Mouse (Mus musculus) left cerebral cortex, postnatal 36 days (tissue): Measurements from ENCODE around the gene Kcnq2. TPM values are rescaled to one million over a fixed set of nuclear protein-coding genes. Genes with fewer than 3 reads are reported as not detected.

Experiments used
- DNase-seq, 2 experiments: peaks; one replicate each; pipeline ENCODE4 v3.0.0; 2021 to 2022; ENCODE audit warnings: low spot score in 2 of 2, mixed read lengths in 1 of 2
- intact Hi-C: fragments of 180-260 bp; cut with DNase I; formaldehyde crosslinking; loops from one replicate; pipeline ENCODE4 v1.15.1; 2025
- total RNA-seq, 2 experiments: library from RNA; stranded (reverse); gene quantifications; 2 replicates each; pipeline ENCODE4 v1.2.3; 2021

The Kcnq2 gene
- total RNA-seq, 2 experiments from 2014 or later, result 225 to 264 TPM

DNA sequence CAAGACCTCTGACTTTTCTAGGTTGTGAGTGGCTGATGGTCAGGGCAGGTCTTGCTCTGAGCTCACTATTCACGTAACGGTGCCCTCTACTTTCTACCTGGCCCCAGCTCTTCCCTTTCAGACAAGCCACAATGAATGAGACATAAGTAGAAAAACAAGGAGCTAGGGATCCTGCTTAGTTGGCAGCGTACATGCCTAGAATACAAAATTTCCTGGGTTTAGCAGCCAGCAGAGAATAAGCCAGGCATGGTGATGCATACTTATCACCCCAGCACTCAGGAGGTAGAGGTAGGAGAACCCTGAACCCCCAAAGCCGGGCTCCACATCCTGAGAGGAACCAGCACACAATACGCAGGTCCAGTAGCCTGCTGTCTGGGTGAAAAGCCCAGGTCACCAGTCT is 18.7 kb downstream of the Kcnq2 start:
- intact Hi-C loops, result no loop called here
- DNase-seq, result no peak

GRCm38 (mm10) chr2:181115367-181115766 is 19.7 kb downstream of the Kcnq2 start:
- intact Hi-C loops, result no loop called here
- no peak for DNase-seq

GRCm38 (mm10) chr2:181113762-181114361 is 21.2 kb downstream of the Kcnq2 start:
- intact Hi-C loops, result no loop called here
- DNase-seq, result no peak

DNA sequence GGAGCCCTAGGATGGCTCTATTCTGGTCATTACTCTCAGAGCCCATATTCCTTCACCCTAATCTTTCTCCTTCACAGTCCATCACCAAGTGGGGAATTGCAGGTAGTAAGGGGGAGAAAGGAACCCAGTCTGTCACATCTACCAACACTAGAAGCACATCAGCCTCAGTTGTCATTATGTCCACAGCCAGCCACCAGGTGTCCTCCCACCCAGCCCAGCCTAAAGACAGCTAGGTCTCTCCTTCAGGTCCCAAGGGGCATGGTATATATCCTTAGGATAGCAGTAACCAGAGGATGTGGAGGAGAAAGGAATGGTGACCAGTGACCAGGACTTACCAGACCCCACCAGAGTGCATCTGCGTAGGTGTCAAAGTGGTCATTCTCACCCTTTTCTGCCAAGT is 23.4 kb downstream of the Kcnq2 start:
- DNase-seq, result no peak
- intact Hi-C loops, result no loop called here

GRCm38 (mm10) chr2:181104111-181104510 is 31.0 kb downstream of the Kcnq2 start:
- intact Hi-C loops, result no loop called here
- no peak for DNase-seq

- intact Hi-C loops, result no loop called here
These were observed 32.9 kb downstream of the Kcnq2 start for GRCm38 (mm10) chr2:181102161-181102560.

GRCm38 (mm10) chr2:181101626-181102025 is 33.5 kb downstream of the Kcnq2 start:
- intact Hi-C loops, result no loop called here
- DNase-seq, result no peak

More at GRCm38 (mm10) chr2:181102161-181102560, 32.9 kb downstream of the Kcnq2 start:
- no peak for DNase-seq

GRCm38 (mm10) chr2:181100087-181100486 is 35.0 kb downstream of the Kcnq2 start:
- intact Hi-C loops, result no loop called here

DNA sequence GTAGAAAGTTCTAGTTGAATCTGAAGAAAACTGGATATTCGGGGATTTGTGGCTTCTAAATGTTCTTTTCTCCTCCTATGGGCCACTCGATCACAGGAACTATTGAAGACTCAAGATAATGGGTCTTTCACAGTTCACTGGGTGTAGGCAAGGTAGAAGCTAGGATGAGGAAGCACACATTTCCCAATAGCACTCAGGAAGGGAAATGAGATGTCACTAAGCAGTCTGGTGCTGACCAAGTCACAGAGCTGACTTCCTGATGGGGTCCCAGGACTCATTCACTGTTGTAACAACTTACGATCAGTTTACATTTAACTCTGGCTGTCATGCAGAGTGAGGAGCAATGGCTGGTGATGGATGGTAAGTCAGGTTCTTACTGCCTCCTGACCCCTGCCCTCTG is 45.0 kb downstream of the Kcnq2 start:
- no peak for DNase-seq
- intact Hi-C loops, result no loop called here

More at GRCm38 (mm10) chr2:181100087-181100486, 35.0 kb downstream of the Kcnq2 start:
- DNase-seq, result no peak

- intact Hi-C loops, result no loop called here
- DNase-seq, result no peak
These were observed 50.1 kb downstream of the Kcnq2 start for GRCm38 (mm10) chr2:181084997-181085396.

DNA sequence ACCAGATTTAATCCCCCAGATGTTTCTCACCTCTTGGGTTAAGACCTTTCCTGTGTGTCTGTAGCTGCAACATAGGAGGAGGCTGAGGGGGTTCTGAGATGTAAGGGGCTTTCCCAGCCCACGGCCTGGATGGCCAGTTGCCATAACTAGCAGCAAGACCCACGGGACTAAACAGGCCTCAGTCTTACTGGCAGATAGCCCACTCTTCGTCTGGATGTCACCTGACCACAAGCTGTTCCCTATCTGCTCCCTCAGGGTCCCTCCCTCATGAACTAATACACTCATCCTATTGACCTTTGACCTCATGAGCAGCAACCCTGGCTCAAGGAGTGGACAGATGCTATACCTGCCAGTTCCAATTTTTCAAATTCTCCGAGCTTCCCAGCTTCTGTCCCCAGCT is 51.2 kb downstream of the Kcnq2 start:
- no peak for DNase-seq
- intact Hi-C loops, result no loop called here

GRCm38 (mm10) chr2:181080886-181081285 is 54.2 kb downstream of the Kcnq2 start:
- intact Hi-C loops, result no loop called here
- peak; percentile 72 to 76 for DNase-seq

DNA sequence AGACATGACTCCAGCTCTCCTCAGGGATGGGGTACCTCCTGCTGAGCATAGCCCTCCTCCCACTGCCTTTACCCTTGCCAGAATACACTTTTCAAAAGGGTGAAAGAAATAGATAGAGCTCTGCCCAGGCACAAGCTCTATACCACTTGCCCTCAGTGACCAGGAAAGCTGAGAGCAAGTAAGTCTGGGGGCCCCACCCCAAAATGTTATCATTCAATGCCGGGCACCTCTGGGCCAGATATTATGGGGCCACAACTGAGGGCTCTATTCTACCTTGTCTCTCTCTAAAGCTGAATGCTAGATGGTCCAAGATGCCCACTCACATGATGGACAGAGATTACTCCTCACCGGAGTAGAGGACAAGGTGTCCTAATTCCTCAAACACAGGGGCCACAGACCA is 55.6 kb downstream of the Kcnq2 start:
- DNase-seq, result no peak
- intact Hi-C loops, result no loop called here

DNA sequence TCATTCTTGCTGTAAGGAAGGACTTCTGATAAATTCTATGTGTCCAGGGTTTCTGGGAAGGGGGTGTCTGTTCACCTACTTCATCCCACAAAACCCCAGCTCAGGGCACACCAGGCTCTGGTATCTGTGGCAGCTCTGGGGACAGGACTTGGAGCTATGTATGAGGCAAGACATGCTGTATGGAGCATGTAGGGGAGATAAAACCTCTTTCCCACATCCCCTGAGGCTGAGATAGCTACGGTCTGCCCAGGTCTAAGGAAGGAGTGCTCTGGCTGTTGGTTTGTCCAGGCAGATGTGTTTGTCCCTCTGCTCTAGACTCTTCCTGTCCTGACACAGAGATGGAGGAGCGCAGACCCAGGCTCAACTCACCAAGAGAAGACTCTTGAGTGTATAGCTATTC is 56.2 kb downstream of the Kcnq2 start:
- intact Hi-C loops, result no loop called here
- DNase-seq, result no peak

DNA sequence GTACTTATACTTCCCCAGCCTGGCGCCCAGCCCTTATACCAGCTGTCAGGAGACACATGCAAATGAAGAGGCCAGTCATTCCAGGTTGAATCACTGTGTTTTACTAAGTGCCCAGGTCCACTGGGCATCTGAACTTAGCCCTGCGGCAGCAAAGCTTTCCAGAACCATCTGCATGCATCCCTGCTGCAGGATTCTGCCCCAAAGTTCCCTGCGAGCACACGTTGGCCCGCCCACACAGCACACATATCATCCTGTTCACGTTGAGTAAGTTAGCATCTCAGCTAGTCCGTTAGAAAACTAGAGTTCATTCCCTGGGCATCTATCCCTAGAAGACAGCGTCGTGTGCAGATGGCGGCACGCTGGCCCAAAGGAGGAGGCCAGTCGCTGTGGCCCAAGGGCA is 59.6 kb downstream of the Kcnq2 start:
- intact Hi-C loops, result no loop called here
- no peak for DNase-seq

GRCm38 (mm10) chr2:181072403-181072714 is 62.7 kb downstream of the Kcnq2 start:
- DNase-seq, result no peak
- intact Hi-C loops, result loop anchor here (2.0 to 5.0 kb wide), 3 partner anchors 40 to 150 kb away; partner anchors contain the start of gene Ythdf1

GRCm38 (mm10) chr2:181071706-181072402 is 63.2 kb downstream of the Kcnq2 start:
- intact Hi-C loops, result loop anchor here (2.0 to 5.0 kb wide), 3 partner anchors 40 to 150 kb away; partner anchors contain the start of gene Ythdf1
- DNase-seq, result peak; percentile 85 to 88

DNA sequence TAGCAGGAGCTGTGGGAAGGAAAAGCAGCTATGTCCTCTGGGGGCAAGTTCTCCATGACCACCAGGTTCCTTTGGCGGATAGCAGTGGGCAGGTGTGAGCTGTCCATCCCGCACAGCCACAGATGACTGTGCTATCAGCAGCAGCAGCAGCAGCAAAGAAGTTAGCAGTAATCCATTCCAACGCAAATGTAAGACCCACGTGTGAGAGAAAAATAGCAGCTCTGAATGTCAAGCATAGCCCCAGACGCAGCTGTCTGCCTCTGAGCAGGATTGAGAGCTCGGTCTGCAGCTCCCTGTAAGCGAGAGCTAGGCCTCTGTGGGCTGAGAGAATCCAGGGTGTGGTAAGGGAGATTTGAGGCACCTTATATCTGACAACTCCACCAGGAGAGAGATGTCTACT is 65.0 kb downstream of the Kcnq2 start:
- DNase-seq, result peak; percentile 75 to 77
- intact Hi-C loops, result loop anchor here (5.0 kb wide), 2 partner anchors 38 to 148 kb away; partner anchors contain the start of gene Ythdf1

DNA sequence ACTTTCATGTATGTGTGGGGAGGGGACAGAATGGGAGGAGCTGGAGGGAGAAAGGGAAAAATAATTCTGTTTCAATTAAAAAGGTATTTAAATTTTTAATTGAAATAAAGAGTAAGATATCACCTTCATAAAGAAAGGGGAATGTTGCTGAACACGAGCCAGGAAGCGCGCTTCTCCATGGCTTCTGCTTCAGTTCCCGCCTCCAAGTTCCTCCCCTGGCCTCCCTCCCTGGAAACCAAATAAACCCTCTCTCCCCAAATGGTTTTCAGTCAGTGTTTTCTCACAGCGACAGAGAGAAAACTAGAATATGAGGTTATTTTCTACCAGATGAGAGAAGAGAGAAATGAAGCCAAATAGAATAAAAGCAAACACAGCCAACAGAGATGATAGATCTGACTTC is 66.6 kb downstream of the Kcnq2 start:
- no peak for DNase-seq
- intact Hi-C loops, result no loop called here

GRCm38 (mm10) chr2:181065827-181066226 is 69.3 kb downstream of the Kcnq2 start:
- intact Hi-C loops, result no loop called here
- DNase-seq, result no peak

GRCm38 (mm10) chr2:181060127-181060526 is 75.0 kb downstream of the Kcnq2 start:
- intact Hi-C loops, result loop anchor here (1.0 to 5.0 kb wide), 2 partner anchors 64 to 133 kb away; partner anchors contain the start of gene Birc7
- DNase-seq, result peak; percentile 71 to 75
